8 mouse cellular contexts compared by ENCODE assay signal in genomic region chr1:153180586-153181289, GRCm38 (mm10). TPM values are rescaled to one million over a fixed set of nuclear protein-coding genes. Genes with fewer than 3 reads are reported as not detected.
A peak's percentile ranks its signal among the peaks of the same experiment; 100 is the strongest.
DNase-seq lines count a peak whose midpoint lies in the region; ATAC-seq and TF ChIP-seq lines count a peak whose summit lies in the region.

No protein-coding gene starts in this region.

- no peak overlapping the region for H3K4me3 ChIP-seq in hindbrain, postnatal 0 days (ENCODE audit: low read length)
- H3K4me3 ChIP-seq in hindbrain, embryonic 13.5 days, result no peak overlapping the region
- H3K4me3 ChIP-seq in brown adipose tissue, adult 24 weeks (ENCODE audit: insufficient read depth, low read depth, low read length), result no peak overlapping the region
- H3K4me3 ChIP-seq in heart, embryonic 14.5 days (ENCODE audit: control insufficient read depth in 1 of 2, insufficient read depth in 1 of 2, low read depth in 1 of 2, low read length in 2 of 2), result no peak overlapping the region
- H3K4me3 ChIP-seq in myocyte, result no peak overlapping the region

- H3ac ChIP-seq in myocyte (ENCODE audit: control insufficient read depth, insufficient read length), result no peak overlapping the region

- no peaks in the 10 kb centered on the region for H3K9me3 ChIP-seq in hindbrain, postnatal 0 days (ENCODE audit: low read length)
- H3K9me3 ChIP-seq in hindbrain, embryonic 13.5 days, result no peaks in the 10 kb centered on the region
- no peaks in the 10 kb centered on the region for H3K9me3 ChIP-seq in heart, embryonic 14.5 days (ENCODE audit: control insufficient read depth, low read length)

- H3K79me2 ChIP-seq in myocyte (ENCODE audit: control insufficient read depth, insufficient read depth), result no peaks in the 10 kb centered on the region

- no peak overlapping the region for H3K9ac ChIP-seq in hindbrain, postnatal 0 days (replicated peaks; ENCODE audit: low read length)
- no peak overlapping the region for H3K9ac ChIP-seq in hindbrain, embryonic 13.5 days
- no peak overlapping the region for H3K9ac ChIP-seq in heart, embryonic 14.5 days (ENCODE audit: low read length)

- peak; percentile 62 for DNase-seq in hindbrain, postnatal 0 days (ENCODE audit: low spot score)
- no peak for DNase-seq in thymus, postnatal 0 days (ENCODE audit: low spot score)
- DNase-seq in urinary bladder, postnatal 25 days (ENCODE audit: low spot score), result no peak

- no peak for TF ChIP-seq CTCF in hindbrain, postnatal 0 days (IDR thresholded peaks at IDR 0.05; ENCODE audit: low read depth)

- ATAC-seq in hindbrain, postnatal 0 days, result peak; percentile 58; the same call in 1 of the 2 replicates
- no peak for ATAC-seq in hindbrain, embryonic 13.5 days (ENCODE audit: low FRiP score)
- ATAC-seq in heart, embryonic 14.5 days (ENCODE audit: insufficient number of reproducible peaks, insufficient read depth, low FRiP score, low read depth), result no peak
- ATAC-seq in CD4-positive, CD25-positive, alpha-beta regulatory T cell, adult 4 months, result no peak

- H3K4me2 ChIP-seq in hindbrain, postnatal 0 days (ENCODE audit: low read depth, low read length), result no peak overlapping the region
- H3K4me2 ChIP-seq in hindbrain, embryonic 13.5 days, result no peak overlapping the region
- no peak overlapping the region for H3K4me2 ChIP-seq in heart, embryonic 14.5 days (ENCODE audit: low read length)
- H3K4me2 ChIP-seq in myocyte (ENCODE audit: low read depth), result peak overlapping the region; percentile 65

- WGBS in hindbrain, postnatal 0 days, result 49% methylated on average over 9 of the region's 9 CpGs
- WGBS in hindbrain, embryonic 13.5 days, result 68% methylated on average over 9 of the region's 9 CpGs
- WGBS in heart, embryonic 14.5 days, result 47% methylated on average over 9 of the region's 9 CpGs

- H3K4me1 ChIP-seq in hindbrain, postnatal 0 days (ENCODE audit: insufficient read depth, low read length), result peaks cover 2% of the 10 kb centered on the region; the same call in 1 of the 2 replicates
- peaks cover 10% of the 10 kb centered on the region for H3K4me1 ChIP-seq in hindbrain, embryonic 13.5 days (replicated peaks)
- H3K4me1 ChIP-seq in brown adipose tissue, adult 24 weeks (ENCODE audit: control insufficient read depth, insufficient read depth, insufficient read length, low read length), result no peaks in the 10 kb centered on the region
- peaks cover 4 to 18% of the 10 kb centered on the region in 2 experiments for H3K4me1 ChIP-seq in heart, embryonic 14.5 days (ENCODE audit: control insufficient read depth in 2 of 2, insufficient read depth in 2 of 2, low read length in 2 of 2)

- H3K27me3 ChIP-seq in hindbrain, postnatal 0 days (ENCODE audit: insufficient read depth, low read length), result peaks cover 5% of the 10 kb centered on the region; the same call in 1 of the 2 replicates
- peaks cover 29% of the 10 kb centered on the region for H3K27me3 ChIP-seq in hindbrain, embryonic 13.5 days
- H3K27me3 ChIP-seq in heart, embryonic 14.5 days (ENCODE audit: control insufficient read depth, insufficient read depth, low read length), result no peaks in the 10 kb centered on the region; the same call in 1 of the 2 replicates
- H3K27me3 ChIP-seq in myocyte (ENCODE audit: control insufficient read depth, insufficient read depth, insufficient read length), result no peaks in the 10 kb centered on the region

- no peak overlapping the region; the same call in 1 of the 2 replicates for H3K27ac ChIP-seq in hindbrain, postnatal 0 days
- H3K27ac ChIP-seq in hindbrain, embryonic 13.5 days, result no peak overlapping the region
- H3K27ac ChIP-seq in brown adipose tissue, adult 24 weeks (replicated peaks; ENCODE audit: low read depth, low read length), result peak overlapping the region; percentile 78
- H3K27ac ChIP-seq in heart, embryonic 14.5 days (replicated peaks in 1 of 2; ENCODE audit: control insufficient read depth in 1 of 2, insufficient read depth in 1 of 2, low read depth in 2 of 2, low read length in 2 of 2), result peak overlapping the region; percentile 41 to 48; a peak in 3 of 4 replicates

- H3K36me3 ChIP-seq in hindbrain, postnatal 0 days (ENCODE audit: insufficient read depth, low read length), result no peaks in the 10 kb centered on the region
- no peaks in the 10 kb centered on the region for H3K36me3 ChIP-seq in hindbrain, embryonic 13.5 days
- H3K36me3 ChIP-seq in heart, embryonic 14.5 days (ENCODE audit: control insufficient read depth, insufficient read depth, low read length), result no peaks in the 10 kb centered on the region
- H3K36me3 ChIP-seq in myocyte (ENCODE audit: control insufficient read depth, insufficient read depth), result no peaks in the 10 kb centered on the region

- TF ChIP-seq POLR2A in myocyte (IDR thresholded peaks at IDR 0.05; ENCODE audit: insufficient read length, low read depth), result no peak

TF ChIP-seq in myocyte, 11 proteins besides CTCF, POLR2A, EP300 and RAD21:
- TF ChIP-seq MYOD1 (IDR thresholded peaks at IDR 0.05; ENCODE audit: control insufficient read depth in 1 of 3, insufficient read length in 2 of 3, low read depth in 2 of 3) (peak in 1 of 3 experiments; percentile 35), MAX (IDR thresholded peaks at IDR 0.05; ENCODE audit: low read depth) (no peak), CEBPB (IDR thresholded peaks at IDR 0.05; ENCODE audit: insufficient read depth, poor library complexity, severe bottlenecking) (peak; percentile 72), TCF3 (IDR thresholded peaks at IDR 0.05; ENCODE audit: insufficient read length, low read depth) (no peak), MYOG (IDR thresholded peaks at IDR 0.05; ENCODE audit: control insufficient read depth in 1 of 3, insufficient read depth in 1 of 3, insufficient read length in 2 of 3, low read depth in 2 of 3) (peak in 1 of 3 experiments; percentile 14)

RNA-seq across cellular contexts. Expression of gene Lamc2, which starts 5.5 kb away (rescaled TPM):
- 5.8 and 6.3 TPM in 2 replicates for total RNA-seq in hindbrain, postnatal 0 days (2014; rRNA removed)
- 3.7 and 4.4 TPM in 2 replicates for polyA plus RNA-seq in hindbrain, postnatal 0 days (2015; fragmentation: Nextera tagmentation; extraction: Ambion mirVana)
- polyA plus RNA-seq in hindbrain, embryonic 13.5 days (2015; fragmentation: Nextera tagmentation; extraction: Ambion mirVana), result 0.80 and 0.84 TPM in 2 replicates
- polyA plus RNA-seq in brown adipose tissue, adult 24 weeks (2012; ENCODE audit: insufficient read depth, insufficient read length, missing spikeins), result 0.21 and 1.7 TPM in 2 replicates
- polyA plus RNA-seq in heart, embryonic 14.5 days (2014; fragmentation: Nextera tagmentation; extraction: Ambion mirVana), result 10.5 and 11.3 TPM in 2 replicates
- polyA plus RNA-seq in myocyte (2012; fragmentation: generic; extraction: Trizol), result 10.2 TPM
- 12.2 and 14.7 TPM in 2 replicates for polyA plus RNA-seq in thymus, postnatal 0 days (2015; fragmentation: Nextera tagmentation; extraction: Ambion mirVana)
- polyA plus RNA-seq in CD4-positive, CD25-positive, alpha-beta regulatory T cell, adult 4 months (2017; shearing (Covaris generic)), result under 1 TPM; 0.35 to 0.50 TPM

Comparison
In these comparisons a context has a peak if more than half of its experiments do, and no peak if none do; other contexts are left out.
1. H3K27ac ChIP-seq: peak in brown adipose tissue, adult 24 weeks (single experiment) and heart, embryonic 14.5 days (2 of 2); none in hindbrain, postnatal 0 days (single experiment) and hindbrain, embryonic 13.5 days (single experiment).